Mouse (Mus musculus) neural tube, embryonic 12.5 days (tissue): Measurements from ENCODE around the gene Ostf1. TPM values are rescaled to one million over a fixed set of nuclear protein-coding genes. Genes with fewer than 3 reads are reported as not detected.

Experiments used
- ATAC-seq: fragments of 200-750 bp; cut with Nextera tagmentation; 2 replicates; pipeline ENCODE4 v1.8.0; 2017; ENCODE audit warnings: low read depth, mild to moderate bottlenecking, moderate TSS enrichment, moderate library complexity; ENCODE audit not compliant: low FRiP score
- H3K27ac ChIP-seq: fragments of 300-500 bp; sonication (generic); 2 replicates; pipeline ENCODE4 v1.5.1; 2016
- H3K27me3 ChIP-seq: fragments of 300-500 bp; sonication (generic); replicated peaks from 2 replicates; pipeline ENCODE4 v1.6.1; 2016; ENCODE audit warnings: mild to moderate bottlenecking
- H3K36me3 ChIP-seq: fragments of 300-500 bp; sonication (generic); 2 replicates; pipeline ENCODE4 v1.6.1; 2016; ENCODE audit warnings: mild to moderate bottlenecking
- H3K4me1 ChIP-seq: fragments of 300-500 bp; sonication (generic); 2 replicates; pipeline ENCODE4 v1.6.1; 2016
- H3K4me2 ChIP-seq: fragments of 300-500 bp; sonication (generic); replicated peaks from 2 replicates; pipeline ENCODE4 v1.6.1; 2016; ENCODE audit warnings: mild to moderate bottlenecking
- H3K4me3 ChIP-seq: fragments of 300-500 bp; sonication (generic); 2 replicates; pipeline ENCODE4 v1.5.1; 2016
- H3K9ac ChIP-seq: fragments of 300-500 bp; sonication (generic); 2 replicates; pipeline ENCODE4 v1.6.1; 2016; ENCODE audit warnings: mild to moderate bottlenecking
- H3K9me3 ChIP-seq: fragments of 300-500 bp; sonication (generic); 2 replicates; pipeline ENCODE4 v1.6.1; 2016; ENCODE audit warnings: mild to moderate bottlenecking
- WGBS: fragments of 180-500 bp; shearing (Covaris S2); methylation state at CpG from one replicate; pipeline ENCODE4 v1.1.7; 2016; 5-methylcytosine and 5-hydroxymethylcytosine counted together
- polyA plus RNA-seq: library from polyadenylated mRNA; unstranded; fragments of >200 nt; fragmentation: Nextera tagmentation; extraction: Ambion mirVana; gene quantifications from 2 replicates; pipeline ENCODE4 v1.2.1, GENCODE M21; 2016

Gene Ostf1
- polyA plus RNA-seq, 1 experiment from 2014 or later = 53.1 TPM

DNA sequence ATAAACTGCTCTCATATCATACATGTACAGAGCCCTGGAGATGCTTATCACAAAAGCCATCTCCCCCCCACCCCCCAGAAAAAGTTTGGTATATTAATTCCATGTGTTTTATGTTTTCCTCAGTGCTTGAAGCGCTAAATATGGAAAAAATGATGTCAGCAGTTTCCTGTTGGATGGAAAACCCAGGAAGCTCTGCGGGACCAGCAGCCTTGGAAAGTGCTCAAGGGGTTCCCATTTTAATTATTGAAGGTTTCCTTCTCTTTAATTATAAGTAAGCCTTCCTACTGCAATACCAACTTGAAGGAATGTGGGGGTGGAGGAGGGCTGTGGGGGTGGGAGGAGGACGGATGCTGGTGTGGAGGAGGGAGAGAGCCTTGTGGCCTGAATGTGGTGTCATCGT lies 9.4 kb upstream of the Ostf1 start:
- Histone ChIP-seq H3K4me1 (no peaks in the 10 kb centered on the region), H3K4me3 (no peak overlapping the region), H3K9ac (no peak overlapping the region), H3K36me3 (no peaks in the 10 kb centered on the region), H3K27ac (no peak overlapping the region), H3K4me2 (no peak overlapping the region), H3K27me3 (no peaks in the 10 kb centered on the region), H3K9me3 (no peaks in the 10 kb centered on the region)
- 81% methylated on average over 4 of the region's 4 CpGs for WGBS
- ATAC-seq = no peak

DNA sequence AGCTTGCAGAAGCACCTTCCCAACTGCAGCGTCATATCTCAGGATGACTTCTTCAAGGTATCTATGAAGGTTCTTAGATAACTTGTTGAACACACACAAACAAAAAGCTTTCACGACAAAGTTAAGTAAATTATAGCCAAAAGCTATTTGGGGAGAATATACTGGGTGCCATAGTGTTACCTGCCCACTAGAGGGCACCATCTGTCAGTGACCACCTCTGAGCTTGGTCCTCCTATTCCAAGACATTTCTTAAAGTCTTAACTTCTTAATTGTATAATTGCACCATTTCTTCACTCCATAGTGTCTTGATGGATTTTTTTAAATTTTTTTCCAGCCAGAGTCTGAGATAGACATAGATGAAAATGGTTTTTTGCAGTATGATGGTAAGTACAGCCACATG lies 7.9 kb upstream of the Ostf1 start:
- H3K4me1 ChIP-seq = no peaks in the 10 kb centered on the region
- H3K9me3 ChIP-seq = no peaks in the 10 kb centered on the region
- H3K36me3 ChIP-seq = no peaks in the 10 kb centered on the region
- H3K4me3 ChIP-seq = no peak overlapping the region
- no peak overlapping the region for H3K4me2 ChIP-seq
- no peak for ATAC-seq
- H3K27ac ChIP-seq = no peak overlapping the region
- no peaks in the 10 kb centered on the region for H3K27me3 ChIP-seq
- H3K9ac ChIP-seq = no peak overlapping the region
- 37% methylated on average over 2 of the region's 2 CpGs for WGBS

DNA sequence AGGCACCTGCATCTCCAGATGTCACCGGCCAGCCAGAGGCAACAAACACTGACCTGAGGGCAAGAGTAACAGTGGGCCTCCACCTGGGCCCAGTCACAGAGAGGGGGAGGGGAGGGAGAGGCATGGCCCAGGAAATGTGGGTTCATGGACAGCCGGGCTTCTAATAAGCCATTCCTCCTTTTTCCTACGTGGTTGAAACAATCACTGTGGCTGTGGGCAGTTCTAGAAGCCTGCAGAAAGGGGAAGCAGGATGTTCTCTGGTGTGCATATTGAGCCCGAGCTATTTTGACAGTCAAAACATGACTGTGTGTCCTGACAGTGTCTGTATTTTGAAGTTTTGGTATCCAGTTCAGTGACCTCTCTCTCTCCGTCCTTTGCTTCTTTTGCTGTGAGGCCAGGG lies 7.3 kb upstream of the Ostf1 start:
- Histone ChIP-seq H3K4me1 (no peaks in the 10 kb centered on the region), H3K9ac (no peak overlapping the region), H3K4me2 (no peak overlapping the region), H3K36me3 (no peaks in the 10 kb centered on the region), H3K27ac (no peak overlapping the region), H3K27me3 (no peaks in the 10 kb centered on the region), H3K4me3 (no peak overlapping the region), H3K9me3 (no peaks in the 10 kb centered on the region)
- no peak for ATAC-seq
- WGBS = 71% methylated on average over 4 of the region's 5 CpGs

DNA sequence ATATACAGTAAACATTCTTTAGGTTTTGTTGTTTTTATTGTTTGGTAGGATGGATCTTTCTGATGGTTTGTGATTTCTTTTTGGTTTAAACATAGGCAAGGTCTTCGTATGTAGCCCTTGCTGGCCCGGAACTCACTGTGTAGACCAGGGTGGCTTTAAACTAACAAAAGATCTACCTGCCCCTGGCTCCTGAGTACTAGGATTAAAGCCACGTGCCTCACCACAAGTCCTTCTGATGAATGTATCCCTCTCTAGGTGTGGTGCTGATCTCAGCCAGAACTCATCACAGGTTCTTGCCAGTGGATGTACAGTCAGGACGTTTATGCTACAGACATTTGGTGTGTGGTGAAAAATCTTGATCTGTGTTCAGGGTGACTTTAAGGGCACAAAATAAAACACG lies 6.3 kb upstream of the Ostf1 start:
- Histone ChIP-seq H3K4me3 (no peak overlapping the region), H3K9ac (no peak overlapping the region), H3K27ac (no peak overlapping the region), H3K9me3 (no peaks in the 10 kb centered on the region), H3K36me3 (no peaks in the 10 kb centered on the region), H3K4me2 (no peak overlapping the region), H3K4me1 (no peaks in the 10 kb centered on the region), H3K27me3 (no peaks in the 10 kb centered on the region)
- 82% methylated on average over 5 of the region's 5 CpGs for WGBS
- no peak for ATAC-seq

DNA sequence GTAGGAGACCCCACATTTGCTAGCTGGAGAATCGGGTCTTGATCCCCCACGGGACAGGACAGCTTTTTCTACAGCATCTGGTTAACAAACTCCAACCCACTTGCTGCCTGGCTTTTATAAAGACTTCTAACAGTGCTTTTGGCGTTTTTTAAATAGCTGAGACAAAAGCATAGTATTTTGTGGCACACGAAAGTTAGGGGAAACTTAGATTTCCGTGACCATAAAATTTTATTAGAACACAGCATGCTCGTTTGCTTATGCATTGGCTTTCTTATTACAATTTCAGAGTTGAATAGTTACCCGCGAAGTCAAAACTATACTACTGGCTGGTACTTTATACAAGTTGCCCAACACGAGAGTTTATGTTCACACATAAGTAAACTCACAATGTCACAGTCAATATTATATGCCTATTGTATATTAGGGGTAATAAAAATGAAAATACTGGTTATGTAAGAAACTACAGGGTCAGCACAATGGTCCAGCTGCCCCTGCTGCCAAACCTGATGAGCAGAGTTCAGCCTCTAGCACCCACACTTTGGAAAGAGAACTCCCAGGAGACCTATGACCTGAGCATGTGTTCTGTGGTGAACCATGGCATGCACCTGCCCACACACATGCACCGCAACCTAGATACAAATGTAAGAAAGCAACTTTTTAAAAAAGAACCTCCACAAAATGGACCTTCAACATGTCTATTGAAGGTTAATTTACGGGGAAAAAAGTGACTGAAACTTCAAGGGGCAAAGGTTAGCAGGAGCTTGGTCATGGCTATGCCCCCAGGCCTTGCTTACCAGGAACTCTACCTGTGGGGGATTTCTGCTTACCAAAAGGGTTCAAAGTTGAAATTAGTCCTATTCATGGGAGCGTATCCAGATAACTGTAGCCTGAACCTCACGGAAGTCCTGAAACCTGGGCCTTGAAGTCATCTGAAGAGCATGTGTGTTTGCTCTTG lies 885 bp upstream of the Ostf1 start:
- Histone ChIP-seq H3K27me3 (no peaks in the 10 kb centered on the region), H3K4me1 (peaks cover 2% of the 10 kb centered on the region; the same call in 1 of the 2 replicates), H3K4me3 (peak overlapping the region; percentile 80), H3K9me3 (no peaks in the 10 kb centered on the region), H3K27ac (no peak overlapping the region), H3K36me3 (no peaks in the 10 kb centered on the region), H3K9ac (0 out of 2 replicates have a peak overlapping the region, but pooled peaks have one; percentile 64), H3K4me2 (peak overlapping the region; percentile 92)
- no peak for ATAC-seq
- WGBS = 60% methylated on average over 13 of the region's 13 CpGs

DNA sequence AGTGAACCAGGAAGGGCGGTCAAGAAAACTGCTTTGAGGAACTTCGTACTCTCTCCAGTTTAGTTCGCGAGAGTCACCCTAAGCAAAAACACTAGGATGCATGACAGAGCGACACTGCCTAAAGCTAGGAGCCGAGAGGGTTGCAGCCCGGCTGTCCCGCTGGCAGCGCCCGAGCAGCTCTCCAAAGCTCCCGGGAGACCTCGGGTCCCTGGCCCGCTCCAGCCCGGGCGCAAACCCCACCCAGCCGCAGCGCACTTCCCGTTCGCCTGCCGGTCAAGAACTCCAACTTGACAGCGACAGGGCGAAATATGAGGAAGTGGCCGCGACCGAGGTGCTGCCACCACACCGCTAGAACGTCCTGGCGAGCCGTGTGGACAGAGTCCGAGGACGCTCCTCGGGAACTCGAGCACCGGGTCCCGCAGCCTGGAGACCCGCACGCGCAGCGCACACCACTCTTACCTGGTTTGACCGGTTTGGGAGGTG lies 421 bp downstream of the Ostf1 start:
- under 1% methylated on average over 40 of the region's 40 CpGs for WGBS
- H3K4me2 ChIP-seq = peak overlapping the region; percentile 92
- peak overlapping the region; percentile 59; the same call in 1 of the 2 replicates for H3K27ac ChIP-seq
- ATAC-seq = peak; percentile 78
- no peaks in the 10 kb centered on the region for H3K9me3 ChIP-seq
- H3K4me1 ChIP-seq = peaks cover 2% of the 10 kb centered on the region; the same call in 1 of the 2 replicates
- H3K9ac ChIP-seq = peak overlapping the region; percentile 64
- peak overlapping the region; percentile 80 for H3K4me3 ChIP-seq
- H3K36me3 ChIP-seq = no peaks in the 10 kb centered on the region
- H3K27me3 ChIP-seq = no peaks in the 10 kb centered on the region

DNA sequence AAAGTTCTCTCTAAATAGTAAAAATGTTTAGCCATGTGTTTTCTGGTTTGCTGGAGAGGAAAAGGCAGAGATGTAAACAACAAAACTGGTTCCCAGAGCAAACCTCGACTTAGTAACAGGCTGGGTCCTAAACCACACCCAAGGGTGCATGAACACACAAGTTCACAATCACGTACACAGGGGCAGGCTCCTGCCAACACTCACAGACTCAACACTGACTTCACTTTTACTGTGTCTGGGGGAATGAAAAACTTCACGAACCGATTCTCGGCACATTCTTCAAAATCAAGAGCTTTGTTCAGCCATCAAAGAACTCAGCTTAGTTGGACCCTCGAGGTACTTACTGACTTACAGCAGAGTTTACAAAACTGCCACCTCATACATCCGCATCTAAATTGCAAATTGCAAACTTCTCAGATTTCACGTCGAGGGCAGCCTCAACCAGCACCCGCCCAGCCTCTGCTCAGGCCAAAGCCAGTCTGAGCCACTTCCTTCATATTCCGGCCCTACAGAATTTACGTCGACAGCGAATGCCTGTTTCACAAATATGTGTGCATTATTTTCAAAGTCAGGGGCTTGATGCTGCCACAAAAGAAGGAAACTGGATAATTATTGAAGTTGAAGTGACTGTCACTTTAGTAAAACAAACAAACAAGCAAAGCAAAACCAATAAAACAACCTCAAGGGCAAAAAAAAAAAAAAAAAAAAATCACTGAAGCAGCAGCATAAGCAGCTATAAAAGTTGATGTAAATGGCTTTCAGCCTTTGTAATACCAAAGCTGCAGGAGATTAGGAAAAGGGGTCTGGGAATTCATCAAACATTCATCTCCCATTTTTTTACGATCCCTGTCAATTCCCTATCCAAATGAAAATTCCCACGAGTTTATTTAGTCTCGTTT lies 1.2 kb downstream of the Ostf1 start:
- no peak for ATAC-seq
- 12% methylated on average over 17 of the region's 17 CpGs for WGBS
- H3K27ac ChIP-seq = no peak overlapping the region

DNA sequence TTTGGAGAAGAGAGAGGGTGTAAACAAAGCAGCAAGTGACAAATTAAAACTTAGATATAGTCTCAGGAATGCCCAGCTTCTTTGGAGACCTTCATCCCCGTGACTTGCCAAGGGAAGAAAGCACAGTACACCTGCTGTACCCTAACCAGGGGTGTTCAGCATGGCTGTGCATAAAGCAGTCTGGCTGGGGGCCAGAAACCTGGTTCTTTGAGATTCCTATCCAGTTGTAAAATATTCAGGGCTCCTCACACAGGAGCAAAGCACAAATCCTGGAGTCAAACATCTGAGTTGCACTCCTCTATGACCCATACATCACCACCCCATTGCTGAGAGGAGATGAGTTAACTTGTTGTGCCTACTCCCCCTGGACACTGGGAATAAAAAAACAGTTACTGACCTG lies 2.0 kb downstream of the Ostf1 start:
- no peak overlapping the region for H3K27ac ChIP-seq
- H3K4me1 ChIP-seq = peaks cover 2% of the 10 kb centered on the region; the same call in 1 of the 2 replicates
- no peaks in the 10 kb centered on the region for H3K9me3 ChIP-seq
- no peak for ATAC-seq
- H3K4me2 ChIP-seq = 0 out of 2 replicates have a peak overlapping the region, but pooled peaks have one; percentile 14
- no peak overlapping the region for H3K9ac ChIP-seq
- 80% methylated on average over 1 of the region's 1 CpGs for WGBS
- H3K27me3 ChIP-seq = no peaks in the 10 kb centered on the region
- H3K36me3 ChIP-seq = no peaks in the 10 kb centered on the region
- no peak overlapping the region for H3K4me3 ChIP-seq

More for the DNA sequence above, 1.2 kb downstream of the Ostf1 start:
- H3K9ac ChIP-seq = no peak overlapping the region
- peak overlapping the region; percentile 92 for H3K4me2 ChIP-seq
- no peaks in the 10 kb centered on the region for H3K27me3 ChIP-seq
- peak overlapping the region; percentile 80 for H3K4me3 ChIP-seq
- peaks cover 2% of the 10 kb centered on the region; the same call in 1 of the 2 replicates for H3K4me1 ChIP-seq
- H3K36me3 ChIP-seq = no peaks in the 10 kb centered on the region
- H3K9me3 ChIP-seq = no peaks in the 10 kb centered on the region

DNA sequence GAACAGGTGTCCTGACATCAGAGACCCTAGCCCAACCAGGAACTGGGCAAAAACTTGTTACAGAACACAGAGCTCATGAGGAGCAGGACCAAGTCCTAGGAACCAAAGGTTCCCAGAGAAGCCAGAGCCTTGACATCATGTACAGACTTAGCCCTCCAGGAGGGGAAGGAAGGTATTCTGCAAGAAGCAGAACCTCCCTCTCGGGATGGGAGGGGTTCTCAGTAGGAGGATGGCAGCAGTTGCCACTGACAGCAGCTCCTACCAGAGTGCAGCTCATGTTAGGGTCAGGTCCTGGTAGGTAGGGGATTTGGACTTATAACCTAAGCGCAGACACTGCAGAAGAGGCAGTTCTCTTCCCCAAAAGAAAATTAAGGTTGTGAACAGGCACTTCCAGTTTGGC lies 7.7 kb downstream of the Ostf1 start:
- Histone ChIP-seq H3K36me3 (no peaks in the 10 kb centered on the region), H3K9ac (no peak overlapping the region), H3K27ac (no peak overlapping the region), H3K4me1 (no peaks in the 10 kb centered on the region), H3K4me2 (no peak overlapping the region), H3K9me3 (no peaks in the 10 kb centered on the region), H3K4me3 (no peak overlapping the region), H3K27me3 (no peaks in the 10 kb centered on the region)
- 76% methylated on average over 2 of the region's 2 CpGs for WGBS
- ATAC-seq = no peak

DNA sequence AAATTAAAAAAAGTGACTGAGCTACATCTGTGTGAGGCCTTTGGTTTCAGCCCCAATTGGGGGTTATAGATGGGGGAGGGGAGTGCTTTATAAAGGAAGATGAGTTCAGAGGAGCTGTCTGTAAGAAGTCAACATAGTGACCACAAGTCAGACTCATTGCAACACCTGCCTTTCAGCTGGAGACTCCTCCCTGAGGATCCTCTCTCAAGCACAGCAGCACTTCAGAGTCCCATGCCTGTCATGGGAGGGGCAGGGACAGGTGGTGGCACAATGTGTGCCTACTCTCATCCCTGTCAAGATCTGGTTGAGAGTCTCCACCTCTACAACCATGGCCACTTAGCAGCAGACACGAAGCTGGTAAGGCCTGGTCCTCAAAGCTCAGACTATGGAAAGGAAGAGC lies 11.9 kb downstream of the Ostf1 start:
- Histone ChIP-seq H3K4me1 (no peaks in the 10 kb centered on the region), H3K27ac (no peak overlapping the region), H3K36me3 (no peaks in the 10 kb centered on the region), H3K4me3 (no peak overlapping the region), H3K9ac (no peak overlapping the region), H3K9me3 (no peaks in the 10 kb centered on the region), H3K4me2 (no peak overlapping the region), H3K27me3 (no peaks in the 10 kb centered on the region)
- 80% methylated on average over 1 of the region's 1 CpGs for WGBS
- 0 out of 2 replicates have a peak, but pooled peaks have one; percentile 39 for ATAC-seq

DNA sequence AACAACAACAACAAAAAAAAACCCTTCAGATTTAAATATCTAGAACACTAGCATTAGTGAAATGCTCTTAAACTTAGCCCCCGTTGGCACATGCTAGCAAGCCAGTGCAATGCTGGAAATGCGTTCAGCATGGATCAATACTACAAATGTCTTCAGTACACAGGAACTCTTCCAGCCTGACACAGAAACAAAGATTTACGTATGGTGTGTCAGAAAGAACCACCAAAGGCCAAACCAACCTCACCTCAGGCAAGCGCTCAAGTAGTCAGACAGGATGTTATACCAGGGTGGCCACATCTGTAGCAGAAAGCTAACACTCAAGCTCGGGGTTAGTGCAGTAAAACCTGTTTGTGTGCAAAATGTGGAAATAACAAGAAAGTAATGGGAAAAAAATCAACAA lies 12.6 kb downstream of the Ostf1 start:
- Histone ChIP-seq H3K9ac (no peak overlapping the region), H3K4me2 (no peak overlapping the region), H3K4me1 (no peaks in the 10 kb centered on the region), H3K27me3 (no peaks in the 10 kb centered on the region), H3K9me3 (no peaks in the 10 kb centered on the region), H3K36me3 (no peaks in the 10 kb centered on the region), H3K27ac (no peak overlapping the region), H3K4me3 (no peak overlapping the region)
- 68% methylated on average over 5 of the region's 5 CpGs for WGBS
- no peak for ATAC-seq

DNA sequence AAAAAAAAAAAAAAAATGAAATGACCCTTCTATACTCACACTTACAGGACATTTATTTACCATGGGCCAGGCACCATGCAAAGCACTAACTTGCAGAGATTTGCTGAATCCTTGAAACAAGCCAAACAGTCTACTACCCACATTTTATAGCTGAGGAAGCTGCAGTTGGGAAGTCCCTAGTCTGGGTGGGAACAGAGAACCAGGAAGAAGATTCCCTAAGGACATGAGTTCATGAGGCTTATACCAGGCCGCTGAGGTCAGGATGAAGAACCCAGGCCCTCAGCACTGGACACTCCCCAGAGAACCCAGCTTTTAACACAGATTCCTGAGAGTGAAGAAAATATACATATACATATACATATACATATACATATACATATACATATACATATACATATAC lies 14.1 kb downstream of the Ostf1 start:
- no peaks in the 10 kb centered on the region for H3K27me3 ChIP-seq
- H3K4me2 ChIP-seq = no peak overlapping the region
- H3K27ac ChIP-seq = no peak overlapping the region
- WGBS = 88% methylated on average over 1 of the region's 1 CpGs
- no peaks in the 10 kb centered on the region for H3K9me3 ChIP-seq
- H3K36me3 ChIP-seq = no peaks in the 10 kb centered on the region
- H3K4me3 ChIP-seq = no peak overlapping the region
- no peaks in the 10 kb centered on the region for H3K4me1 ChIP-seq
- no peak overlapping the region for H3K9ac ChIP-seq
- ATAC-seq = no peak
